Mouse (Mus musculus) liver, adult 2 months (tissue): ENCODE data around the gene Nxph3. TPM values are rescaled to one million over a fixed set of nuclear protein-coding genes. Genes with fewer than 3 reads are reported as not detected.
"Not testable (repeated sequence)": the region's sequence is repeated elsewhere in the genome, so short reads cannot be mapped to it uniquely, and the experiment has no call there.

Experiments used
- DNase-seq: peaks from one replicate; pipeline ENCODE4 v3.0.0-alpha.2; 2011; ENCODE audit warnings: low read depth, low spot score; ENCODE audit errors: extremely low read depth
- H3K27ac ChIP-seq: fragments of 200-500 bp; replicated peaks from 2 replicates; pipeline ENCODE4 v1.5.1; 2012; ENCODE audit warnings: low read depth, mild to moderate bottlenecking, control low read depth, inconsistent platforms, low read length; ENCODE audit not compliant: insufficient read depth
- H3K27me3 ChIP-seq: fragments of 200-500 bp; 2 replicates; pipeline ENCODE4 v1.6.1; 2012; ENCODE audit warnings: mild to moderate bottlenecking, moderate library complexity, low read length, inconsistent platforms; ENCODE audit not compliant: control insufficient read depth, insufficient read depth
- H3K36me3 ChIP-seq: fragments of 200-500 bp; 2 replicates; pipeline ENCODE4 v1.6.1; 2012; ENCODE audit warnings: low read length, inconsistent platforms; ENCODE audit not compliant: control insufficient read depth, insufficient read depth
- H3K4me1 ChIP-seq: fragments of 200-500 bp; 2 replicates; pipeline ENCODE4 v1.6.1; 2011; ENCODE audit warnings: low read length; ENCODE audit not compliant: control insufficient read depth, insufficient read depth
- H3K4me3 ChIP-seq: fragments of 200-500 bp; 2 replicates; pipeline ENCODE4 v1.5.1; 2011; ENCODE audit warnings: low read depth, mild to moderate bottlenecking, control low read depth, low read length, moderate library complexity; ENCODE audit not compliant: insufficient read depth
- H3K79me2 ChIP-seq: fragments of 200-500 bp; 2 replicates; pipeline ENCODE4 v1.6.1; 2012; ENCODE audit warnings: inconsistent platforms, mild to moderate bottlenecking, low read length, moderate library complexity; ENCODE audit not compliant: control insufficient read depth, insufficient read depth
- H3K9ac ChIP-seq: fragments of 200-500 bp; 2 replicates; pipeline ENCODE4 v1.6.1; 2012; ENCODE audit warnings: low read depth, mild to moderate bottlenecking, control low read depth, inconsistent platforms, low read length
- CTCF ChIP-seq: fragments of 200-500 bp; IDR thresholded peaks from 2 replicates; pipeline ENCODE4 v1.5.1; 2011; ENCODE audit warnings: low read depth, low read length, control low read depth
- POLR2A ChIP-seq: fragments of 200-500 bp; IDR thresholded peaks from 2 replicates; pipeline ENCODE4 v1.6.1; 2011; ENCODE audit warnings: low read length, control low read depth; ENCODE audit not compliant: insufficient read depth; ENCODE audit errors: extremely low read depth
- WGBS: fragments of 180-500 bp; shearing (Covaris S2); methylation state at CpG from one replicate; pipeline ENCODE4 v1.1.7; 2018; 5-methylcytosine and 5-hydroxymethylcytosine counted together
- polyA plus RNA-seq: library from polyadenylated mRNA; depleted of rRNA; stranded (reverse); fragments of >200 nt; gene quantifications from 2 replicates; pipeline ENCODE4 v1.2.3, GENCODE M21; 2012
- total RNA-seq: library from RNA; depleted of rRNA; stranded (reverse); fragments of >200 nt; gene quantifications from 2 replicates; pipeline ENCODE4 v1.2.3, GENCODE M21; 2014

Nxph3 gene
- total and polyA plus RNA-seq, 2 experiments, result 0.05 TPM; not detected in 1

GRCm38 (mm10) chr11:95503581-95504180, 10.7 kb downstream of the Nxph3 start:
- no peak overlapping the region for H3K27ac ChIP-seq
- no peak for DNase-seq
- 54% methylated on average over 10 of the region's 10 CpGs for WGBS

GRCm38 (mm10) chr11:95501826-95502225, 12.5 kb downstream of the Nxph3 start:
- H3K9ac ChIP-seq, H3K36me3 ChIP-seq, H3K4me1 ChIP-seq, H3K79me2 ChIP-seq, H3K27me3 ChIP-seq, H3K27ac ChIP-seq, H3K4me3 ChIP-seq, DNase-seq: not testable (repeated sequence)
- WGBS, result 72% methylated on average over 8 of the region's 8 CpGs

More at GRCm38 (mm10) chr11:95503581-95504180, 10.7 kb downstream of the Nxph3 start:
- Histone ChIP-seq H3K4me3 (no peak overlapping the region), H3K79me2 (no peaks in the 10 kb centered on the region), H3K4me1 (no peaks in the 10 kb centered on the region), H3K36me3 (no peaks in the 10 kb centered on the region), H3K9ac (no peak overlapping the region), H3K27me3 (no peaks in the 10 kb centered on the region)
- TF ChIP-seq CTCF, result no peak
- no peak for TF ChIP-seq POLR2A

- H3K36me3 ChIP-seq, result peaks cover 3% of the 10 kb centered on the region; the same call in 1 of the 2 replicates
- no peaks in the 10 kb centered on the region for H3K27me3 ChIP-seq
- no peak overlapping the region for H3K9ac ChIP-seq
- no peaks in the 10 kb centered on the region for H3K4me1 ChIP-seq
- 60% methylated on average over 3 of the region's 3 CpGs for WGBS
- no peak overlapping the region for H3K4me3 ChIP-seq
- no peak overlapping the region for H3K27ac ChIP-seq
- TF ChIP-seq POLR2A (no peak), CTCF (no peak)
- no peaks in the 10 kb centered on the region for H3K79me2 ChIP-seq
- DNase-seq, result no peak
Measured at GRCm38 (mm10) chr11:95500836-95501235, 13.5 kb downstream of the Nxph3 start.

- no peak overlapping the region for H3K4me3 ChIP-seq
- WGBS, result 47% methylated on average over 4 of the region's 4 CpGs
- no peaks in the 10 kb centered on the region for H3K27me3 ChIP-seq
- no peaks in the 10 kb centered on the region for H3K4me1 ChIP-seq
- no peak for TF ChIP-seq CTCF
- TF ChIP-seq POLR2A, result no peak
- H3K9ac ChIP-seq, result no peak overlapping the region
- no peak overlapping the region for H3K27ac ChIP-seq
- DNase-seq, result no peak
- H3K36me3 ChIP-seq, result peaks cover 3% of the 10 kb centered on the region; the same call in 1 of the 2 replicates
- no peaks in the 10 kb centered on the region for H3K79me2 ChIP-seq
Measured at GRCm38 (mm10) chr11:95500412-95500811, 14.0 kb downstream of the Nxph3 start.

GRCm38 (mm10) chr11:95497921-95498320, 16.4 kb downstream of the Nxph3 start:
- WGBS, result 98% methylated on average over 5 of the region's 5 CpGs
- no peak for TF ChIP-seq CTCF
- TF ChIP-seq POLR2A, result no peak

GRCm38 (mm10) chr11:95495883-95496282, 18.5 kb downstream of the Nxph3 start:
- DNase-seq, result no peak
- no peak overlapping the region for H3K4me3 ChIP-seq
- no peak overlapping the region for H3K9ac ChIP-seq
- TF ChIP-seq CTCF, result no peak
- no peak for TF ChIP-seq POLR2A
- no peaks in the 10 kb centered on the region for H3K4me1 ChIP-seq
- peaks cover 29% of the 10 kb centered on the region for H3K36me3 ChIP-seq
- H3K79me2 ChIP-seq, result no peaks in the 10 kb centered on the region
- no peak overlapping the region for H3K27ac ChIP-seq
- H3K27me3 ChIP-seq, result no peaks in the 10 kb centered on the region
- WGBS, result 88% methylated on average over 9 of the region's 9 CpGs

More at GRCm38 (mm10) chr11:95497921-95498320, 16.4 kb downstream of the Nxph3 start:
- Histone ChIP-seq H3K4me1 (no peaks in the 10 kb centered on the region), H3K27ac (no peak overlapping the region), H3K79me2 (no peaks in the 10 kb centered on the region), H3K9ac (no peak overlapping the region), H3K36me3 (peaks cover 18% of the 10 kb centered on the region), H3K27me3 (no peaks in the 10 kb centered on the region), H3K4me3 (no peak overlapping the region)
- no peak for DNase-seq
